Mouse (Mus musculus) liver, embryonic 11.5 days (tissue): Measurements from ENCODE around the gene Nectin2. TPM values are rescaled to one million over a fixed set of nuclear protein-coding genes. Genes with fewer than 3 reads are reported as not detected.

ENCODE experiments used
- ATAC-seq: fragments of 200-750 bp; cut with Nextera tagmentation; replicated peaks from 2 replicates; pipeline ENCODE4 v1.8.0; 2017; ENCODE audit warnings: moderate number of reproducible peaks, mild to moderate bottlenecking, moderate TSS enrichment, moderate library complexity; ENCODE audit not compliant: low FRiP score
- DNase-seq: peaks from one replicate; pipeline ENCODE4 v3.0.0-alpha.2; 2017; ENCODE audit warnings: low spot score
- H3K27ac ChIP-seq: fragments of 300-500 bp; sonication (generic); 2 replicates; pipeline ENCODE4 v1.5.1; 2014; ENCODE audit warnings: mild to moderate bottlenecking, low read depth, low read length, control low read depth
- H3K27me3 ChIP-seq: fragments of 300-500 bp; sonication (generic); replicated peaks from 2 replicates; pipeline ENCODE4 v1.6.1; 2014; ENCODE audit warnings: low read length, mixed read lengths; ENCODE audit not compliant: control insufficient read depth, insufficient read depth
- H3K36me3 ChIP-seq: fragments of 300-500 bp; sonication (generic); 2 replicates; pipeline ENCODE4 v1.6.1; 2014; ENCODE audit warnings: mild to moderate bottlenecking, low read length, moderate library complexity, mixed read lengths; ENCODE audit not compliant: control insufficient read depth, insufficient read depth
- H3K4me1 ChIP-seq: fragments of 300-500 bp; sonication (generic); replicated peaks from 2 replicates; pipeline ENCODE4 v1.6.1; 2014; ENCODE audit warnings: low read length, mixed read lengths; ENCODE audit not compliant: control insufficient read depth, insufficient read depth
- H3K4me2 ChIP-seq: fragments of 300-500 bp; sonication (generic); 2 replicates; pipeline ENCODE4 v1.6.1; 2014; ENCODE audit warnings: mild to moderate bottlenecking, control low read depth, moderate library complexity
- H3K4me3 ChIP-seq: fragments of 300-500 bp; sonication (generic); 2 replicates; pipeline ENCODE4 v1.5.1; 2014; ENCODE audit warnings: low read depth, low read length, control low read depth
- H3K9ac ChIP-seq: fragments of 300-500 bp; sonication (generic); 2 replicates; pipeline ENCODE4 v1.6.1; 2014; ENCODE audit warnings: low read depth, low read length, control low read depth
- H3K9me3 ChIP-seq: fragments of 300-500 bp; sonication (generic); 2 replicates; pipeline ENCODE4 v1.6.1; 2016; ENCODE audit warnings: low read length, inconsistent platforms, mixed read lengths; ENCODE audit not compliant: control insufficient read depth
- WGBS: fragments of 180-500 bp; shearing (Covaris S2); extraction: QIAGEN DNeasy Blood & Tissue Kit; methylation state at CpG from one replicate; pipeline ENCODE4 v1.1.7; 2014; 5-methylcytosine and 5-hydroxymethylcytosine counted together
- polyA plus RNA-seq: library from polyadenylated mRNA; unstranded; fragments of >200 nt; fragmentation: Nextera tagmentation; extraction: Ambion mirVana; gene quantifications from 2 replicates; pipeline ENCODE4 v1.2.1, GENCODE M21; 2014

Nectin2 gene
- polyA plus RNA-seq, 1 experiment from 2014 or later = 55.9 TPM

GRCm38 (mm10) chr7:19700299-19701068 is 49.8 kb downstream of the Nectin2 start:
- H3K9me3 ChIP-seq = no peaks in the 10 kb centered on the region
- peak overlapping the region; percentile 68 for H3K27ac ChIP-seq
- H3K27me3 ChIP-seq = no peaks in the 10 kb centered on the region
- H3K36me3 ChIP-seq = peaks cover 31% of the 10 kb centered on the region
- no peak overlapping the region for H3K4me3 ChIP-seq
- DNase-seq = no peak
- peaks cover 53% of the 10 kb centered on the region for H3K4me1 ChIP-seq
- no peak overlapping the region for H3K9ac ChIP-seq
- no peak for ATAC-seq
- WGBS = 50% methylated on average over 12 of the region's 12 CpGs
- peak overlapping the region; percentile 32 for H3K4me2 ChIP-seq

GRCm38 (mm10) chr7:19699827-19700148 is 50.5 kb downstream of the Nectin2 start:
- Histone ChIP-seq H3K4me1 (peaks cover 59% of the 10 kb centered on the region), H3K4me3 (no peak overlapping the region), H3K36me3 (peaks cover 26% of the 10 kb centered on the region), H3K9ac (no peak overlapping the region), H3K27ac (peak overlapping the region; percentile 68; the same call in 1 of the 2 replicates), H3K9me3 (no peaks in the 10 kb centered on the region), H3K4me2 (peak overlapping the region; percentile 76; the same call in 1 of the 2 replicates), H3K27me3 (no peaks in the 10 kb centered on the region)
- ATAC-seq (no peak), DNase-seq (no peak)
- 60% methylated on average over 4 of the region's 4 CpGs for WGBS

- H3K27ac ChIP-seq = peak within 1 kb of the TSS; percentile 68
- 4% methylated on average over 20 of the region's 20 CpGs for WGBS
- ATAC-seq (peak; percentile 54), DNase-seq (peak; percentile 65)
- H3K9me3 ChIP-seq = no peaks in the 10 kb centered on the region
- peak within 1 kb of the TSS; percentile 69 for H3K9ac ChIP-seq
- H3K36me3 ChIP-seq = peaks cover 24% of the 10 kb centered on the region
- H3K27me3 ChIP-seq = no peaks in the 10 kb centered on the region
- H3K4me3 ChIP-seq = peak within 1 kb of the TSS; percentile 58
- H3K4me1 ChIP-seq = peaks cover 66% of the 10 kb centered on the region
- H3K4me2 ChIP-seq = peak within 1 kb of the TSS; percentile 76
Observed at GRCm38 (mm10) chr7:19698907-19699826, 51.1 kb downstream of the Nectin2 start, which contains the start of gene Apoe. Gene Apoe (minus strand): TSS chr7:19699188.

- Histone ChIP-seq H3K4me1 (peaks cover 75% of the 10 kb centered on the region), H3K9ac (peak overlapping the region; percentile 69), H3K9me3 (no peaks in the 10 kb centered on the region), H3K27ac (peak overlapping the region; percentile 68), H3K4me3 (peak overlapping the region; percentile 58), H3K27me3 (no peaks in the 10 kb centered on the region), H3K36me3 (peaks cover 22% of the 10 kb centered on the region), H3K4me2 (peak overlapping the region; percentile 76)
- WGBS = 4% methylated on average over 28 of the region's 28 CpGs
- DNase-seq (no peak), ATAC-seq (no peak)
Observed at GRCm38 (mm10) chr7:19697949-19698906, 52.1 kb downstream of the Nectin2 start.

GRCm38 (mm10) chr7:19696336-19696873 is 53.9 kb downstream of the Nectin2 start:
- H3K27ac ChIP-seq = peak overlapping the region; percentile 17; the same call in 1 of the 2 replicates
- H3K4me3 ChIP-seq = peak overlapping the region; percentile 58
- H3K9ac ChIP-seq = no peak overlapping the region
- H3K9me3 ChIP-seq = no peaks in the 10 kb centered on the region
- H3K4me1 ChIP-seq = peaks cover 73% of the 10 kb centered on the region
- DNase-seq (no peak), ATAC-seq (no peak)
- H3K27me3 ChIP-seq = no peaks in the 10 kb centered on the region
- peaks cover 12% of the 10 kb centered on the region for H3K36me3 ChIP-seq
- WGBS = 83% methylated on average over 34 of the region's 34 CpGs
- peak overlapping the region; percentile 76 for H3K4me2 ChIP-seq

- WGBS = 43% methylated on average over 6 of the region's 6 CpGs
- Histone ChIP-seq H3K36me3 (peaks cover 12% of the 10 kb centered on the region), H3K4me1 (peaks cover 69% of the 10 kb centered on the region), H3K9ac (no peak overlapping the region), H3K27ac (peak overlapping the region; percentile 95; the same call in 1 of the 2 replicates), H3K27me3 (no peaks in the 10 kb centered on the region), H3K4me2 (peak overlapping the region; percentile 76), H3K4me3 (no peak overlapping the region), H3K9me3 (no peaks in the 10 kb centered on the region)
- DNase-seq (no peak), ATAC-seq (no peak)
Observed at GRCm38 (mm10) chr7:19695881-19696280, 54.4 kb downstream of the Nectin2 start.

- WGBS = 6% methylated on average over 8 of the region's 8 CpGs
- Histone ChIP-seq H3K27me3 (no peaks in the 10 kb centered on the region), H3K9me3 (no peaks in the 10 kb centered on the region), H3K4me2 (peak overlapping the region; percentile 76), H3K4me3 (peak overlapping the region; percentile 7; the same call in 1 of the 2 replicates), H3K4me1 (peaks cover 62% of the 10 kb centered on the region), H3K27ac (peak overlapping the region; percentile 95), H3K36me3 (peaks cover 12% of the 10 kb centered on the region), H3K9ac (peak overlapping the region; percentile 32; the same call in 1 of the 2 replicates)
- no peak for ATAC-seq
- DNase-seq = no peak
Observed at GRCm38 (mm10) chr7:19695213-19695594, 55.1 kb downstream of the Nectin2 start.
